Mouse (Mus musculus) frontal cortex, postnatal 36 days (tissue): ENCODE results near the gene Plpp6.

Experiments
- DNase-seq, 2 experiments: peaks; one replicate each; pipeline ENCODE4 v3.0.0; 2022; ENCODE audit warnings: low spot score in 2 of 2

Gene Plpp6

DNA sequence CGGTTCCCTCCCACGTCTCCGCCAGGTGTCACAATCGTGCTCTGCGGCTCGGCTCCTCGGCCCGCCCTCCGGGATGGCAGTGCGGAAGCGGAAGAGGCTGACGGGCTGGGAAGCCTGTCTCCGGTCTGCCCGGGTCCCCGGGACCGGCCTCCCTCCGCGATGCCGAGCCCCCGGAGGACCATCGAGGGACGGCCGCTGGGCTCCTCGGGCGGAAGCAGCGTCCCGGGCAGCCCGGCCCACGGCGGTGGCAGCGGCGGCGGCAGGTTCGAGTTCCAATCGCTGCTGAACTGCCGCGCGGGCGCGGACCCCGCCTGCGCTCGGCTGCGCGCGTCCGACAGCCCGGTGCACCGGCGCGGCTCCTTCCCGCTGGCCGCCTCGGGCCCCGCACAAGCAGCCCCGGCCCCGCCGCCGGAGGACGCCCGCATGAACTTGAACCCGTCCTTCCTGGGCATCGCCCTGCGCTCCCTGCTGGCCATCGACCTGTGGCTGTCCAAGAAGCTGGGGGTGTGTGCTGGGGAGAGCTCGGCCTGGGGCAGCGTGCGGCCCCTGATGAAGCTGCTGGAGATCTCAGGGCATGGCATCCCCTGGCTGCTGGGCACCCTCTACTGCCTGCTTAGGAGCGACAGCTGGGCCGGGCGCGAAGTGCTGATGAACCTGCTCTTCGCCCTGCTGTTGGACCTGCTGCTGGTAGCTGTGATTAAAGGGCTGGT, at the start of gene Plpp6:
Gene Plpp6, plus strand, starts transcription at position 112 of the 710 bp plus-strand sequence.
- peak; percentile 84 to 85 for DNase-seq

DNA sequence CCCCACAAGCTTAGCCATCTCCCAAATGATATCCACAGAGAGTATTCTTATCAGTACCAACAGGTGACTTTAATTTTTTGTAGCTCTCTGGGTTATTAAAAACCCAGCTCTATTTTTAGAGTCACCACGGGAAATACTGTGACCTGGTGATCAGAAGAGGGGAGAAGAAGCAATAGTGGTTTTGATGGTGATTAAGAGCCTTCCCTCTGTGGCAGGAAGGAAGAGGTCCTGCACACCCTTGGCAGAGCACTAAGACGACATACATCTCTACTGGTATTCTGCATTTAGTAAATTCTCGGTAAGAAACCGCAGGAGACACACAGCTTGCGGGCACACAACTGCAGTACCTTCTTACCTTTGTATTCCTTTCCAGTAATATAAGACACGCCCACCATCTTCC, 49.2 kb upstream of the Plpp6 start:
- DNase-seq: no peak

DNA sequence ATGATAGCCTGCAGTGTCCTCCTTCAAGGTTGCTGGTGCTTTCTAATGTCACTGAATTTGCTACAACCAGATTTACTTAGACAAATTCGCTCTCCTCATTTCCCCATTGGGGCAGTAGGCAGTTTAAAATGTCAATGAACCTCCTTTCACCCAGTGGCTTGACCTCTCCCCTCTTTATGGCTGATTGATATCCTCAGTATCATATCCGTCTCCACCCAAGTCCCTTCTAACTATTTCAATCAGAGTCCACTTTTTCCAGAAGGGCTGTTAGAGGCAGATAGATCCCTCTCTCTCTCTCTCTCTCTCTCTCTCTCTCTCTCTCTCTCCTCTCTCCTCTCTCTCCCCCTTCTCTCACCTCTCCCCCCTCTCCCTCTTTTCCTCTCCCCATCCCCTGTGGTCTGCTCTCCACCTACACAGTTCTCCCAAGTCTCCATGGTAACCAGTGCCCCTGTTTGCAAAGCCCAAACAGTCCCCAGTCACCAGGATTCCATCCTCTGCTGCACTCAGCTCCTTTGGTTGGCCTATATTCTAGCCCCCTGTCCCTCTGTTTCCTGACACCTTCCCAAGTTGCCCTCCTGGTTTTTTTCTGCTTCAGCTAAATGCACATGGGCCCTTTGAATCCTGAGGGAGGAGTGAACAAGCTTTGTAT, 48.0 kb upstream of the Plpp6 start:
- DNase-seq: no peak

DNA sequence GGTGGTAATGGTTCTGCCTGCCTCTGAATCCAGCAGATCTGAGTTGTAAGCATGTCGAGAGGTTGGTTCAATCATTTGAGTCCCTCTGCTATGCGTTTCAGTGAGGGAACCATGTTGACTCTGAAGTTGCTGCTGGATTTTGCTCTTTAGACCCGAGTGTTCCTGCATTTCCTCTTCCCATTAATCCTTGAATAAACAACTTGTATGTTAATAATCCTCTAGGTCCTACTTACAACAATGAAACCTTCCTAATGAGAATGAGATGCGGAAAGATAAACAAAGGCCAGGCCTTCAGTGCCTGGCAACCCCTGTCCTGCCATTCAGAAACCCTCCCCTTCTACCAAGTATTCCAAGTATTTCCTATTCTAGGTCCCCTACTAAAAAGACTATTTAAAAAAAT, 47.3 kb upstream of the Plpp6 start:
- DNase-seq: no peak

DNA sequence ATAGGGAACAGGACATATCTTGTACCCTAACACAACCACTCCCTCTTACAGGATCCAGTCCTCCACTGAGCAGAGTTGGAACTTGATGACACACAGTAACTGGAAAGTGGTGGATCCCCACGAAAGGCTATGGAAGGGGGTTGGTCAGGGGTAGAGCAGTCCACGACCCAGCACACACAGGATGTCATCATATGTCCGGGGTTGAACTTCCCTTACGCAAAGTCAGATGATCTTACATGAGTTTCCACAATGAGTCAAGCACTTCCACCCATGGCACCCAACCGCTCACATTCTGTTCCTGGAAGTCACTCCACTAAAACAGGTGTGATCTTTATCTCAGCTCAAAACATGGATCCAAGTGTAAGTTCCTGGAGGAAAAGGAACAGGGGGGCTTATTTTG, 45.9 kb upstream of the Plpp6 start:
- no peak for DNase-seq

DNA sequence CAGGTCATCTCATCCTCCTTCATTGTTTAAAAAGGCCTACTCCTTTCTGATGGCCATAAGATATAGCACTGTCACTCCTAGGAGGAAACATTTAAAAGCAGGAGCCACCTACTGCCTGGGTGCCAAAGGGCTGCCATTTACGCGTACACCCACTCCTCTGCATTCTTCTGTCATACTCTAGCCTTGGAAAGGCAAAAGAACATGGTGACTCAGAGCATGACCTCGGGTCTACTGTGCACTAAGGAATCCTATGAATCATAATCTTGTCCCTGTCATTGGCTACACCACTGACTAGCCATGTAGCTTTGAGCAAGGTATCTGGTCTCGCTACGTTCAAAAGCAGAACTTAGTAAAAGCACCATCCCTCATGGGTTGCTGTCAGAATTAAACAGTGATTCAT, 37.4 kb upstream of the Plpp6 start:
- DNase-seq: no peak

DNA sequence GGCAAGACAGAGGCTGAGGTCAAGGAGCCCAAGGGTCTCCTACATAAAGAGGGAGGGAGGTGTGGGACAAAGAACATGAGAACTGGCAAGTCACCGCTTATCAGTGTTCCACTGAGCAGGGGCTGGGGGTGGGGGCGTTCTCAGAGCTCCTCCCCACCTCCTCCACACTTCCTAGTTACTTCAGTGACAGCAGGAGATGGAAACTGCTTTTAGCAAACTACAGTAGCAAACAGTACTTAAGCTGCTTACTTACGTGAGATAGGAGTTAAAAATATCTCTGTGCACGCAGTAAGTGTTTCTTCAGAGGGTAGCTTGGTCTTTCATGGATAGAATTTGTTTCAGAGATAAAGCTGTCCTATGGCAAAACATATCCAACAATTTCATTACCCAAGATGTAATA, 36.4 kb upstream of the Plpp6 start:
- DNase-seq: no peak

DNA sequence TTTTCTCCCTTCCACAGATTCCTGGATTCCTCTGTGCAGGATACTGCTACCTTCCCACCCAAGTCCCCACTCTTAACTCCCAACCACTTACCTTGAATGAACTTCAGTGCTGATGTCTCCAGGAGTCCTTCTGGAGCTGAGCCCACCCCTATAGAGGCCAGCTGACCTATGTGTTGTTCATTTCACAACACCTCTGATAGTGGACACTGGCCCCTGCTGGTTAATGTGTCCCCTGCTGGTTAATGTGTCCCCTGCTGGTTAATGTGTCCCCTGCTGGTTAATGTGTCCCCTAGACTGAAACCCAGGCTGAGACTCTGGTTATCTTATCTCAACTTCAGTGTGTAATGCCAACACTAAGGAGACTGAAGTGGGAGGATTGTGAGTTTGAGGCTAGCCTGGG, 34.7 kb upstream of the Plpp6 start:
- no peak for DNase-seq

DNA sequence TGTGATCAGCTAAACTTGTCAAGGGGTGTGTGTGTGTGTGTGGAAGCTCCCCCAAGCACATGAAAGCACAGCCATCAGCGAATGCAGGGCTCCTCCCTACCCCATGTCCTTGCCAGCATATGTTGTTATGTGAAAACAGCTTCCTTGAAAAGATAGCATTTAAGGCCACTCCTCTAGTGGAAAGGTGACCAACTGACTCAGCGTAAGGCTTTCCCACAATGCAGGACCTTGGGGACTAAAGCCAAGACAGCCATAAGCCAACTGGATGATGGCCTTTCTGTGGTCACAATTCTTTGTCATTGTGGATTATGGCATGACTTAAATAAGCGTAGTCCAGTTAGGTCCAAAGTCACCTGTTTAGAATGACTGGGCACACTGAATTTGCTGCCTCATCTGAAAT, 28.9 kb upstream of the Plpp6 start:
- DNase-seq: no peak

DNA sequence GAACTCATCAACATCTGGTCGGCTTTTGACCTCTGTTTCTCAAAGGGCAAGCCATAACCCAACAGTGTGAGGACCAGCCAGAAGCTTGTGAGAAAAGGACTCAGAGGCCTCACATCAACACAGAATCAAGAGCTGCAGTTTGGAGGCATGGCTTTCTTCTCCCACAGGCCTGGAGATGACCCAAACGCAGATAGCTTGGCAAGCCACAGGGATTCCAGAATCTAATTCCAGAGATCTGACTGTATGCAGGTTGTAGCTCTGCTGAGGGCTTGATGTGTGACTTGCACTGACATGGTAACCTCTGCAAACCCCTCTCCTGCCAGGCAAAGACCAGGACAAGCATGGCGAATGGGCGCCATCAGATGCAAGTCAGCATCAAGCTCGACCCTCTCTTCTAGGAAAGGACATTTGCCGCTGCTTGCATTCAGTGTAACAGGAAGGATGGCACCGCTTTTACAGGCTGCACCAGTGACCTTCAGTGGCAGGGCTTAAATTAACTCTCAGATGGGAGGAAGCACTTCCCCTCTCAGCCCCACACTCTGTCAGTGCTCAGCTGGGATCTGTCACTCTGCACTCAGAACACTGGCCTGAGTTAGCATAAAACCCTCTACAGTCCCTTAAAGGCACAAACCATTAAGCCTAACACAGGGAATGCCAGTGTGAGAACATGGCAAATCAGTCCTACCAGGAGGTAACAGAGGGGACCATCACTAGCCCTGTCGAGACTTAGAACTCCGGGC, 23.4 kb upstream of the Plpp6 start:
- no peak for DNase-seq

DNA sequence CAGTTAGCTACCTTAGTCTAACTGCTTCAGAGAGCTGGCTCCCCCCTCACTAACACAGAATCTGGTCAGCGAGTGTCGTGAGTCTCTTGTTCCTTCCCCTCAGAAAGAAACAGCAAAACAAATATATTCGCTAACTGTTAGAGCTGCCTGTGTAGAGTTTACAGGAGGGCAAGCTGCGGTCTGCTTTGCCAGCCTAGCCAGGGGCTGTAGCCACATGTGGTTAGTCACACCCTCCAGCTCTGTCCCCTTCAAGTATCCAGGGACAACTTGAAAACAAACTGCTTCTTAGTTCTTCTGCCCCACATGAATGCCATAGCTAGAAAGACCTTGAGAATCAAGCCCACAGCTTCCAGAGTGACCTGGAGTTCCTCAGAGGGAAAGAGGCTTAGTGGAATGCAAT, 22.5 kb upstream of the Plpp6 start:
- no peak for DNase-seq

DNA sequence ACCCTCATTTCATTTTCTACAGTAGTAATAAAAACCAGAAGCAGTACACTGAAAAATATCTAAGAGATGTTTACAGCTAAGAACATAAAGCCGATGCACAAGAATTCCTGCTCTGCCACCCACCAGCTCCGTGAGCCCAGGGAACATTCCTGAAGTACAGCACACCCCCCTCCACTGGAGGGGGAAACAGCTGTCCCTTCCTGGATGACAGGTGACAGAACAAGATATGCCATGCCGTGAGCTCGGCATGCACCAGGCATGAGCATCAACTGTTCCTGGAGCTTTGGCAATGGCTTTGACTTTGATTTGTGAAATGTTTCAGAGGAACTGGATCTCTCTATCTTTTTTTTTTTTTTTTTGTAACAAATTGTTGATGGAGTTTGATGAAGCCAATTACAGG, 17.0 kb upstream of the Plpp6 start:
- DNase-seq: peak in 1 of 2 experiments; percentile 19

DNA sequence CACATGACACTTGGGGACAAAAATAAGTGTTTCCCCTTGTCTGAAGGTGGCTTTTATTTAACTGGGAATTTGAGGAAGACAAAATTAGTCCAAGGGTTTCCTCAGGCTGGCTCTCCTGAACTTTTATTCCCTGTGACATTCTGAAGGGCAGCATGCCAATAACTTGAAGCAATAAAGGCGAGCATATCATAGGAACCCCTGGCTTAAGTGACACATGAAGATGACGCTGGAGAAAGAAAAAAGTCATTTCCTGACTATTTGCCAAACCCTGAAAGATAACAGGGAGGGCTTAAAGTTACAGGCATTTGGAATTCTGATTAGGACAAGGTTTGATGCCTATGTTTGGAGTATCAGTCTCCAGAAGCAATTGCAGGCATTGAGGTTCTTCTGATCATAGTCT, 16.4 kb upstream of the Plpp6 start:
- DNase-seq: no peak

DNA sequence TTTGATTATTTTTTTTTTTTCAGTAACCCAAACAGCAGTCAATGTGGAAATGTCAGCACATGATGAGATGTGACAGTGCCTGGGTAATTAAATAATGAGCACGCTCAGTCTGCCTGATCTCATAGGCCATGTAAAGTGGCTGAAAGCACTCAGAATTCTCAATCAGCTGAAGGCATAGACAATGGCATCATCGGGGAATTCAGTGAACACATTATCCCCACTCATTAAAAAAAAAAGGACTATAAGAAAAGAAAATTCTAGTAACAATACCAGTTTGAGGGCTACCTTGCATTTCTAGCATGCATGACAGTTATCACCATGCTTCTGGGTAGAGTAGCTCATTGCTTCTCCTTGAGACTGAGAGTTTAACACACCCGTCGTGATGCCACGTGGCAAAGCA, 12.5 kb upstream of the Plpp6 start:
- no peak for DNase-seq

DNA sequence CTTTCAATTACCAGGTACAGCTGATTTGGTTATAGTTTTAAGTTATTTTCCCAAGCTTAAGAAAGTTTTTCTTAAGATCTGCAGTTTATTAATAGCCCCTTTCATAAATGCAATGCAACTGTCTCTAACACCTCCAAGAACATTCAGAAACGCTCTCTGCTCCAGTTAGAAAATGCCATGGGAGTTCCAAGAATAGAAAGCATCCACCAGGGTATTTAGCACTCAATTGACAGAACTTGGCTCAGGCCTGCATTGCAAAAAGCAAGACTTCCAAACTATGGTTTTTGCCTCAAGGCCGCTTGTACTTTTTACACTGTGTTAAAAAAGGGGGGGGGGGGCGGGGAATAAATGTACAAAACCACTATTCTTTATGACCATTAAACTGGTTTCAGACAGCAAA, 640 bp upstream of the Plpp6 start:
- DNase-seq: peak in 1 of 2 experiments; percentile 50

DNA sequence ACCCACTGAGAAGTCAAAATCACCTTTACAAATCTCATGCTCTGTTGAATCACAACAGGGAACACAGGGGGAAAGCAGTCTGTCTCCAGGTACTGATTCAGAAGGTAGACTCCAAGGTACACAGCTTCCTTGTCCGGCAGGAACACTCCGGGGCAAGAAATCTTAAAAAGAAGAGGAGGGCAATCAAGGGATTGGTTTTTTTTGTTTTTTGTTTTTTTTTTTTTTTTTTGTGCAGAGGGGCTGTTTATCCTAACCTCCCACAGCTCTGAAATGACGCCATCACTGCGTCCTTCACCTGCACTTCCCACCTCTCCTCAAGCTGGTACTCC, 276 bp upstream of the Plpp6 start:
- DNase-seq: no peak

DNA sequence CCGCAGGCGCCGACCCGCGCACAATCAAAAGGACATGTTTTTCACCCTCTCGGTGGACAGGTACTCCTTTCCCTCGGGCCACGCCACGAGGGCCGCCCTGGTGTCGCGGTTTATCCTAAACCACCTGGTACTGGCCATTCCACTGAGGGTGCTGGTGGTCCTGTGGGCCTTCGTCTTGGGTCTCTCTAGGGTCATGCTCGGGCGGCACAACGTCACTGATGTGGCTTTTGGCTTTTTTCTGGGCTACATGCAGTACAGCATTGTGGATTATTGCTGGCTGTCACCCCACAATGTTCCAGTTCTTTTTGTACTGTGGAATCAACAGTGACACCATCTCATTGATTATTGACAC, 775 bp downstream of the Plpp6 start:
- peak in 1 of 2 experiments; percentile 22 for DNase-seq

DNA sequence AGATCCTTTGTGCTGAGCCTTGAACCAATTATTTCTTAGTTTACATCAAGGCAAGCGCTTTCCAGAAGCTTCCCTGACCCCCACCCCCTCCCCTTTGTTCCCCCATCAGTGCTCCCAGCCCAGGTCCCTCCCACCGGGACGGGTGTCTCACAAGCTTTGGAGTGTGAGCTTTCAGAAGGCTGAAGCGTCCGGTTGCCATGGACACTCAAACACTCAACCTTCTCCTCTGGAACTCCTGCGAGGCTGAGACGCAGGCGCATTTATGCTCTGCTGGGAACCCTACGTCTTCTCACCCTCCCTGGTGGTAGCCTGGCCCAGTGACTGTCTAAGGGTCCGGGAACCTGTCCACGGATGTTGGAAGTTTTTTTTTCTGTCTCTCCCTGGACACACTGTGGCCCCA, 3.9 kb downstream of the Plpp6 start, which contains the start of gene 4430402I18Rik:
Gene 4430402I18Rik, minus strand, starts transcription at position 149 of the 400 bp plus-strand sequence.
- DNase-seq: no peak

DNA sequence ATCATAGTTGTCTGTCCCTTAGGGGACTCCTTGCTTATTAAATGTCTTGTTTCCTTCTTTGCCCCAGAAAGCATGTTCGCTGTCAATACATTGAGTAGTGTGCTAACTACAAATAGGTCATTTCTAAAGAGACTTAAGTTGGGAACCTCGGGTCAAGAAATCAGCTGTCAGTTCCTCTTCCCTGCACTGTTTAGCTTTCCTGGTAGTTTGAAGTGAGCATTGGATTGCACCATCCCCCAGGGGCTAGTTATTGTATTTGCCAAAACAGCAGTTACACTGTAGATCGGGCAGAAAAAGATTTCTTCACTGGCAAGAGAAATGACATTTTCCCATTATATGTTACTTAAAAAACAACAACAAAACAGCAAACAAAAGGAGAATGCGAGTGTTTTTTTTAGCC, 4.4 kb downstream of the Plpp6 start:
- DNase-seq: no peak

DNA sequence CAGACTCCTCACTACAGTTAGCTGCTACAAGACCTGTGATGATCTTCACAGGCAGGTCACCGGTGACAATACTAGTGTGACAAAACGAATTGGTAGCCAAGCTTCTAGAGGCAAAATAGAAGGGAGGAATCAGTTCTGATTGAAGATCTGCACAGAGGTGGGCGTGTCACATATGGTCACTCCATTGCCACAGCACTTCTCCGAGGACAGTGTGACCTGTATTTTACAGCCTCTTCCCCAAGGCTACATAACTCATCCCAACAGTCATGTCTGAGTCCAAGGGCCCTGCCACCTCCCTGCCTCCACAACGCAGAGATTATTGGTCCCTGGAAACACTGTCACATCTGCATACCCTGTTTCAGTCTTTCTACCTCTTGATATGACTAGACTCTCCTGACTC, 5.5 kb downstream of the Plpp6 start:
- DNase-seq: no peak

DNA sequence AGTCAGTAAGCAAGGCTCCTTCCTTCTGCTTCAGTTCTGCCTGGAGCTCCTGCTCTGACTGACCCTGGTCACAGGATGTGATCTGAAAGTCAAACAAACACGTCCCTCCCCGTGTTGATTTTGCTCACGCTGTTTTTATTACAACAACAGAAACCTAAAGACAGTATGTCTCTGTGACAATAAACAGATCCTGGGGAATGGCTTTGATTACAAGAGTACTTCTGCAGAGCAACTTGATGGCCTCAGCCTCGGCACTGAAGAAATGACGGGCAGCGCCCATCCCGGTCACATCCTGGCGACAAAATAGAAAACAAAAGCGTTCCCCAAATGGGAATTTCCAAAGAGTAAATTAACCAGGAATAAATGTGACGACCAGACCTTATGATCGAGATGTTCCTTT, 6.5 kb downstream of the Plpp6 start:
- DNase-seq: no peak

DNA sequence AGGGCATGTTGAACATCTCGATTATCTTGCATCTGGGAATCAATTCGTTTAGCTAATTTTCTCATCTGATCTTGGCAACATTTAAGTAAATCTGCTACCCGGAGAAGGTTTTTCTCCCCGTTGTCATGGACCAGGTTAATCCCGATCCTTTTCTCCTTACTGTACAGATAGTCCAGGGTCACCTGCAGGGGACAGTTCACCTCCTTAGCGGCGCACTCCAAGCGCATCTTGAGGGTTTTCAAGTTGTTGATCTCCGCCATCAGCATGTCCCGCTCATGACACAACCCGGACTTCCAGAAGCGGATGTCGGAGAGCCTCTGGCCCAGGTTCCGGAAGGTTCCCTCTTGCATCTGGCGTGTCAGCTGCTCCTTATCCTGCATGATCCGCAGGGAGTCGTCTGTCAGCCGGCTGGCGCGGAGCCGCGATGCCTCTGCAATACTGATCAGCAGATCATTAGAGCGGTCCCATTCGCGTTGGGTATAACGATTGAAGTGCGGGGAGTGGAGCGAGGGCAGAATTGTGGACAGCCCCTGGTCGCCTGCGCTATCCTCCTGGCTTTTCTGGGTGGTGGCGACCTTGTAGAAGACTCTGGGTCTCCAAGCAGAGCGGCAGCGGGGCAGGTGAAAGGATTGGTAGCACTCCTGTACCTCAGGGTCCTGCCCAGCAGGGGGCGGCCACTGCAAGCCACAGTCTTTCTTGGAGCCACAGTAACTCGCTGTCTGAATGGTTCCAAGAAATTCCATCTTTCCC, 11.3 kb downstream of the Plpp6 start:
- DNase-seq: peak; percentile 85 to 89
